Mouse (Mus musculus): Measurements from ENCODE around the gene Atp10b.

DNA sequence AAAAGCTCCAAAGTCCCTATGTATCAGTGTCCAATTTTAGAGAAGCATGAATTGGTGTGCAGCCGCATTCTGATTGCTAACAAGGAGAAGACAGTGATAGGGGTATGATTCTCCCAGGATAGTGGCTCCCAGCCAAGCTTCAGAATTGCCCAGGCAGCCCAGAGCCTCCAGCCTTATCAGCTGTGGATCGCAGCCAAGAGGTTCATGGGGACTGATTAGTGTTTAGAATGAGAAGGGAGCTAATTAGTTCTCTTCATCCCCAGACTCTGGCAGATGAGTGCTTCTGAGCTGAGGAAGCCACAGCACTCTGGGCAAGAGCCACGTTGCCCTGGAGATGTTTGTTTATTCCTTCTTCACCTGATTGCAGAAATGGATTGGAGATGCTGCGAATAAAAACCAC is 67.3 kb downstream of the Atp10b start:
- no peak for TF ChIP-seq CTCF (IDR thresholded peaks at IDR 0.05; ENCODE audit: insufficient read depth, low read length)
- no peak for TF ChIP-seq POLR2A (IDR thresholded peaks at IDR 0.05; ENCODE audit: borderline replicate concordance, extremely low read depth, low read depth, low read length)

All from lung, adult 2 months (tissue).